Mouse (Mus musculus): ENCODE results near the gene Zc3h7b. TPM values are rescaled to one million over a fixed set of nuclear protein-coding genes. Genes with fewer than 3 reads are reported as not detected.

The Zc3h7b gene
- polyA plus RNA-seq, 1 experiment: 50.6 TPM

DNA sequence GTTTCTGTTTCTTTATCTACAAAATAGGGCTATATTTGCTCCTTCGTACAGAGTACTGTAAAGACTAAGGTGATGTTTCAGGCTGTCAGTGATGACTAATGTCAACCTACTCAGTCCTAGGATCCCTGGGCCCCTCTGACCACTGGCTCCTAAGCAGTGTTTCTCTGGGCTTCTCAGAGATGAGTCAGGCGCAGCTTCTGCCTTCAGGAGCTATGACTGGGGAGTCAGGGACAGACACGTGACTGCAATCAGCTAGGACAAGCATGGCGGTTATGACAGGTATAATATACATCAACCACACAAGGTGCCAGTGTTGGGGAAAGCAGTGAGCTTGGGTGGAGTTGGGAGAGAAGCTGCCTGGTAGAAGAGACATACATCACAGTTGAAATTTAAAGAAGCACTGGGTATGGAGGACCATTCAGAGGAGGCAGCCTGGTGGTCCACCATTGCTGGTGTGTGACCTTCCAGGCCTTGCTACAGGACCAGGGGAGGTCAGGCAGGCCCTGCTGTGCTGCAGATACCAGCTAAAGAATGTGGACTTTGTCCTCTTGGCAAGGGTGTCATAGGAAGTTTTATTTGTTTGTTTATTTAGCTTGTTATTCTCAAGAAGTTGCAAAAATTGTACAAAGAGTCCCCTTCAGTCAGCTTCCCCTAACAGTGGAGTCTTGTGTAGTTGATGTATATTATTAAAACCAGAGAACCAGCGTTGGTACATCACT lies 15.7 kb downstream of the Zc3h7b start:
- Histone ChIP-seq H3K27ac (ENCODE audit: insufficient read depth, low read length) (no peak overlapping the region), H3K4me1 (ENCODE audit: control insufficient read depth, insufficient read depth, low read length) (no peaks in the 10 kb centered on the region), H3K4me3 (ENCODE audit: insufficient read depth, low read length) (no peak overlapping the region)
- TF ChIP-seq CTCF (IDR thresholded peaks at IDR 0.05; ENCODE audit: borderline replicate concordance, insufficient read depth, low read length) (no peak), POLR2A (IDR thresholded peaks at IDR 0.05; ENCODE audit: low read depth, low read length) (no peak)

DNA sequence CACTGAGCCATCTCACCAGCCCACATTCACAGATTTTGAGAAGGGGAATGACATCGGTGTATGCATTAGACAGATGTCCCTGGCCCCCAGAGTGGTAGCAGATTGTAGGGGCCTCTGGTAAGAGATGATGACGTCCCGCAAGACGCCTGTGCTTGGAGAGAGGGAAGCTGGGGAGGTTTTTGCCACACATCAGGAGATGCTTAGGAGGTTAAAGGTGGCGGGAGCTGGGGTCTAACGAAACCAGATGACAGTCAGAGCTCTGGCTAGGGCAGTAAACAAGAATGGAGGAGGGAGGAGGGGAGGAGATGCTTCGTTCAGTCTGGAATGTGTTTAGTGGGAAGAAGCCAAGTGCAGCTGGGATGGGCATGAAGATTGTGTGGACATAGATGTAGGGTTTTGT lies 16.5 kb downstream of the Zc3h7b start:
- Histone ChIP-seq H3K4me3 (ENCODE audit: insufficient read depth, low read length) (no peak overlapping the region), H3K27ac (ENCODE audit: insufficient read depth, low read length) (no peak overlapping the region), H3K4me1 (ENCODE audit: control insufficient read depth, insufficient read depth, low read length) (no peaks in the 10 kb centered on the region)
- no peak for TF ChIP-seq CTCF (IDR thresholded peaks at IDR 0.05; ENCODE audit: borderline replicate concordance, insufficient read depth, low read length)
- TF ChIP-seq POLR2A (IDR thresholded peaks at IDR 0.05; ENCODE audit: low read depth, low read length): no peak

DNA sequence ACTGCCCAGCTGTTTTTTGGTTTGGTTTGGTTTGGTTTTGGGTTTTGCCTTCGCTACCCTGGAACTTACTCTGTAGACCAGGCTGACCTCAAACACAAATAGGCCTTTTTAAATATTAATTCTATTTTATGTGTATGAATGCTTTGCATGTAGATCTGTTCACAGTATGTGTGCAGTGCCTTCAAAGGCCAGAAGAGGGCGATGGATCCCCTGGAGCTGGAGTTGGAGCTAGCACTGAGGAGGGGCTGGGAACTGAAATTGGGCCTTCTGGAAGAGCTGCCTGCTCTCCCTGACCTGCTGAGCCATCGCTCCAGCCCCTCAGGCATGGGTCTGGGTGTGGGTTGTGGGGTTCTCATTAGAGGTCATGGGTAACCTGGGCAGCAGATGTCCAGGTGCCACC lies 17.1 kb downstream of the Zc3h7b start:
- TF ChIP-seq CTCF (IDR thresholded peaks at IDR 0.05; ENCODE audit: borderline replicate concordance, insufficient read depth, low read length) (no peak), POLR2A (IDR thresholded peaks at IDR 0.05; ENCODE audit: low read depth, low read length) (no peak)
- no peak overlapping the region for H3K27ac ChIP-seq (ENCODE audit: insufficient read depth, low read length)
- H3K4me3 ChIP-seq (ENCODE audit: insufficient read depth, low read length): no peak overlapping the region
- no peaks in the 10 kb centered on the region for H3K4me1 ChIP-seq (ENCODE audit: control insufficient read depth, insufficient read depth, low read length)

DNA sequence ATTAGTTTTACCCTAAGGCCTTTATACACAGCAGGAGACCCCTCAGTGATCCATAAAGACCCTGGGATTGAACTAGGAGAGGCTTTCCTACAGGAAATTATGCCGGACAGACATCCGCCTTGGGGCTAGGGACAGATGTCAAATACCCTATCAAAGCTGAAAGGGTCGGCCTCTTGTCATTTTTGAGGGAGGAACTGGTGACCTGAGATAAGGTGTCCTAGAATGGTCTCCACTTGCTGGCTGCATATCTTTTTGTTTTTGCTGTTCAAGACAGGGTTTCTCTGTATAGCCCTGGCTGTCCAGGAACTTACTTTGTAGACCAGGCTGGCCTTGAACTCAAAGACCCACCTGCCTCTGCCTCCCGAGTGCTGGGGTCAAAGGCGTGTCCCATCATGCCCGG lies 19.7 kb downstream of the Zc3h7b start:
- Histone ChIP-seq H3K4me3 (ENCODE audit: insufficient read depth, low read length) (no peak overlapping the region), H3K27ac (ENCODE audit: insufficient read depth, low read length) (no peak overlapping the region), H3K4me1 (ENCODE audit: control insufficient read depth, insufficient read depth, low read length) (no peaks in the 10 kb centered on the region)
- TF ChIP-seq CTCF (IDR thresholded peaks at IDR 0.05; ENCODE audit: borderline replicate concordance, insufficient read depth, low read length) (no peak), POLR2A (IDR thresholded peaks at IDR 0.05; ENCODE audit: low read depth, low read length) (no peak)

DNA sequence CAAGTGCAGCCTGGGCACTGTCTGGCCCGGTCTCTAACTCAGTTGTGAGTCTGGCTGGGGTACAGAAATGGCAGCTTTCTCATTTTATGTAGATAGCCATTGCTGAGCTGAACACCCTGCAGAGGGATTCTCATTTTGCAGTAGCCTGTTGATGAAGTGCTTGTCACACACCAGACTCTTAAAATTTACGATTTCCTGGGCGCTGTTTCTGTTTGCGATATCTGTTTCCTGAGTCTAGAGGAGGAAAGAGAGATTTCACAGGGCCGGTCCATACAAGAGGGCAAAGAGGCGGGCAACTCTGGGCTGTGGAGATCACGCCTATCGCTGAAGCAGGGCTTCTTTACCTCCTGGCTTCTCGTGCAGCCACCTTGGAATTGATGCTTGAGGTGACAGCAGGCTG lies 20.8 kb downstream of the Zc3h7b start:
- H3K27ac ChIP-seq (ENCODE audit: insufficient read depth, low read length): no peak overlapping the region
- no peak for TF ChIP-seq CTCF (IDR thresholded peaks at IDR 0.05; ENCODE audit: borderline replicate concordance, insufficient read depth, low read length)
- no peak for TF ChIP-seq POLR2A (IDR thresholded peaks at IDR 0.05; ENCODE audit: low read depth, low read length)
- no peak overlapping the region for H3K4me3 ChIP-seq (ENCODE audit: insufficient read depth, low read length)
- H3K4me1 ChIP-seq (ENCODE audit: control insufficient read depth, insufficient read depth, low read length): no peaks in the 10 kb centered on the region

DNA sequence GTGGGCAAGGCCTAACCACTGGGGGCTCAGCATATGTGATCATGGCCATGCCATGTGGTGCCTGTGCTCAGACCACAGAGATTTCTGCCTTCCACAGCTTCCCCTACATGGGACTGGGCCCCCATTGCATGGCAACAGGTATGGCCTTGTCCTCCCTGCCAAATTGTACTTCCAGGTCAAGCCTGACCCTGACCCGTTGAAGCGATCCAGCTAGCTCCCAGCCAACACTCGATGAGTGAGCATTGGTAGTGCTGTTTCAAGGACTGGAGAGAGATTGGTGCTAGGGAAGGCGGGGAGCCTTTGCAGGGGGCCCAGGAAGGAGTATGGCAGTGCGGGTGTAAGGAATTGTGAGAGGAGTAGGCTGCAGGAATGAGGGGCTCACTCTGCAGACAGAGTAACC lies 21.6 kb downstream of the Zc3h7b start:
- no peak overlapping the region for H3K27ac ChIP-seq (ENCODE audit: insufficient read depth, low read length)
- H3K4me3 ChIP-seq (ENCODE audit: insufficient read depth, low read length): no peak overlapping the region
- TF ChIP-seq POLR2A (IDR thresholded peaks at IDR 0.05; ENCODE audit: low read depth, low read length) (no peak), CTCF (IDR thresholded peaks at IDR 0.05; ENCODE audit: borderline replicate concordance, insufficient read depth, low read length) (no peak)
- no peaks in the 10 kb centered on the region for H3K4me1 ChIP-seq (ENCODE audit: control insufficient read depth, insufficient read depth, low read length)

DNA sequence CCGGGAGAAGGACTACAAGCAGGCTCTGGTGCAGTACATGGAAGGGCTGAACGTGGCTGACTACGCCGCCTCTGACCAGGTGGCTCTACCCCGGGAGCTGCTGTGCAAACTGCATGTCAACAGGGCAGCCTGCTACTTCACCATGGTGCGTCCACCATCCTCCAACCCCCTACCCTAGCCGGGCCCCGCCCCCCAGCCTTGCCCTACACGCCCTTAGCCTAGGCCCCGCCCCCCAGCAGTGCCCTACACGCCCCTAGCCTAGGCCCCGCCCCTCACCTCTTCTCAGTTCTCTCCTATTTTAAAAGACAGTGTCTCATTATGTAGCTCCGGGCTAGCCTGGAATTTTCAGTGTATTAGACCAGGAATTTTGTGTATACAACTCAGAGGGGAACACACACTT lies 24.2 kb downstream of the Zc3h7b start:
- H3K4me1 ChIP-seq (ENCODE audit: control insufficient read depth, insufficient read depth, low read length): no peaks in the 10 kb centered on the region
- no peak overlapping the region for H3K27ac ChIP-seq (ENCODE audit: insufficient read depth, low read length)
- H3K4me3 ChIP-seq (ENCODE audit: insufficient read depth, low read length): no peak overlapping the region
- no peak for TF ChIP-seq POLR2A (IDR thresholded peaks at IDR 0.05; ENCODE audit: low read depth, low read length)
- no peak for TF ChIP-seq CTCF (IDR thresholded peaks at IDR 0.05; ENCODE audit: borderline replicate concordance, insufficient read depth, low read length)

DNA sequence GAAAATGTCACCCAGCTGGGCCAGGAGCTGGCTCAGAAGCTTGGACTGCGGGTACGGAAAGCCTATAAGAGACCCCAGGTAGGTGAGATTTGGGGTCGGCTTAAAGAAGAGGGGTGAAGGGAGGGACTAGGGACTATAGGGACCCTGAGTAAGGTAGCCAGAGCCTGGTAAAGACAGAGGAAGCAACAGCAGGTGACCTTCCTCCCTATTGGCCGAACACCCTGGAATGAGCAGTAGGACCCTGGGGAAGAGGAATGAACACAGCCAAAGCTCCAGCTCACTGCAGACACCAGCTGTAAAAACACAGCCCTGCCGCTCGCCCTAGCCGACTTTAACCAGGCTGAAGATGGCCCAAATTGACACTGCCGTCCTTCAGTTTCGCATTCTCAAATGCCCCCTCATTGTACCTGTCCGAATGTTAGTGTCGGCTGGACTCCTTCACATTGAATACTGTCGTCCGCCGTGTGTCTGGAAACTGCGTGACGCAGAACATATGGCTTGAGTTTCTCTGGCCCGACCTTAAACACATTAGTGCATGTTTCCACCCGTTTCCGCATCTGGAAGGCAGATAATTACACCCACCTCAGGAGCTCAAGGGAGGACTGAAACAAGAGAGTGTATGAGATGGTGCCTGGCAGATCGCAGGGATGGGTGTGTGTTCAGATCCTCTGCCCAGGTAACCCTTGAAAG lies 27.7 kb downstream of the Zc3h7b start:
- no peaks in the 10 kb centered on the region for H3K4me1 ChIP-seq (ENCODE audit: control insufficient read depth, insufficient read depth, low read length)
- H3K4me3 ChIP-seq (ENCODE audit: insufficient read depth, low read length): no peak overlapping the region
- no peak overlapping the region for H3K27ac ChIP-seq (ENCODE audit: insufficient read depth, low read length)
- TF ChIP-seq POLR2A (IDR thresholded peaks at IDR 0.05; ENCODE audit: low read depth, low read length) (no peak), CTCF (IDR thresholded peaks at IDR 0.05; ENCODE audit: borderline replicate concordance, insufficient read depth, low read length) (no peak)

DNA sequence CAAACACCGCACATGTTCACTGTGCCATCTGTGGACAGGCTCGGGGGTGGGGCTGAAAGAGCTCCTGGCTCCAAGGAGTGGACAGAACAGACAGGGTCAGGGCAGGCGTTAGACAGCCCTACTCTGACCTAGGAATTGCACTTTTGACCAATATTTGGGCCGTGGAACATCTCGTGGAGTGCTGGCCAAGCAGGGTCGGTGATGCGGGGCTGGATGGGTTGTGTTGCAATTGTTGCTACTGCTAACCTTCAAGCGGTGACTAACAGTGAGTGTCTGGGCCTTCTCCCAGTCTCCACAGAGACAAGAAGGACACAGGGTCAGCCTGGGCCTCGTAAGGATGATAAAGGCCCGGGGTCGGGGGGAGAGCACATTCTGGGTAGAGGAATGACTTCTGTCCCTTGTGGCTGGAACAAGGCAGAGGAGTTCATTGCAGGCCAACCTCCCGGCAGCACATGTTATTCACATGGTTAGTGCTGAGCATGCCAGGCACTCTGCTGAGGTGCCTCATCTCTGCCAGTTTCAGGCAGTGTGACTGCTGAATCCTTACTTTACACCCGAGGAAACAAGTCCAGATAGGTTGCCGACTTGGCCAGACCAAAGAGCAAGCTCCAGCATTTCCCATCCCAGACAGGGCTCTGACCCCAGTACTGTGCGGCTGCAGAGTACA lies 29.8 kb downstream of the Zc3h7b start:
- Histone ChIP-seq H3K27ac (ENCODE audit: insufficient read depth, low read length) (no peak overlapping the region), H3K4me1 (ENCODE audit: control insufficient read depth, insufficient read depth, low read length) (no peaks in the 10 kb centered on the region), H3K4me3 (ENCODE audit: insufficient read depth, low read length) (no peak overlapping the region)
- TF ChIP-seq CTCF (IDR thresholded peaks at IDR 0.05; ENCODE audit: borderline replicate concordance, insufficient read depth, low read length): no peak
- TF ChIP-seq POLR2A (IDR thresholded peaks at IDR 0.05; ENCODE audit: low read depth, low read length): no peak

Measured in embryonic fibroblast, embryonic 13.5 days (primary cell).